Mouse (Mus musculus) spleen, adult 2 months (tissue): ENCODE results near the gene Nfil3.

Experiments
- CTCF ChIP-seq: fragments of 200-500 bp; IDR thresholded peaks from 2 replicates; pipeline ENCODE4 v1.5.1; 2011; ENCODE audit warnings: mild to moderate bottlenecking, inconsistent platforms; ENCODE audit not compliant: insufficient read depth, insufficient read length, insufficient replicate concordance; ENCODE audit errors: extremely low read depth
- POLR2A ChIP-seq: fragments of 200-500 bp; IDR thresholded peaks from 2 replicates; pipeline ENCODE4 v1.6.1; 2011; ENCODE audit warnings: low read depth, low read length, inconsistent platforms

- TF ChIP-seq CTCF: no peak
- TF ChIP-seq POLR2A: no peak
Measured at GRCm38 (mm10) chr13:52980951-52981421, at the start of gene Nfil3.
